In the genomic region with DNA sequence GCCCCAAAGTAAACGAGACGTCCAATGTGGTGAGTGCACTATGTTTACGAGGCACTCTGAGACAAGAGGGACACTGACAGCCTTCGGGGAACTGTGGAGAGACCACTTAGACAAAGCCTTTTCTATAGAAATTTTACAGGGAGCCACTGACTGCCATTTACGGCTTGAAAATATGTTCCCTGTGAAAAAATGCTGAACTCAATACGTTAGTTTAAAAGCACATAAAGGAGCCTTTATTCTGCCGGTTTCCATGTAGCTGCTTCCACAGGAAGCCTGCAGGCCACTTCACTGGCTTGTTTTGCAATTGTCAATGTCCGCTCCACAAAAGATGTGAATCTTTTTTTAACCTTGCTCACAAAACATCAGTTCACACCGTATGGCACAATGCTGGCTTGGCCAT, we compare ENCODE assay signal across 12 mouse cellular contexts.
DNase-seq lines count a peak whose midpoint lies in the region; ATAC-seq lines count a peak whose summit lies in the region.
"Had no signal": no experiment of that assay in that cellular context is flagged by ENCODE, and none has a peak within 500 bp of the region (broad histone marks: within the 10 kb centered on the region; RNA-seq: fewer than 3 reads in every experiment).

No protein-coding gene starts in this region.

- no peak overlapping the region for H3K4me2 ChIP-seq in midbrain, embryonic 13.5 days (replicated peaks)
- no peak overlapping the region for H3K4me2 ChIP-seq in embryonic facial prominence, embryonic 11.5 days (ENCODE audit: low read depth, low read length)
- H3K4me2 ChIP-seq in hindbrain, embryonic 13.5 days: no peak overlapping the region
- H3K4me2 ChIP-seq in stomach, embryonic 15.5 days: no peak overlapping the region
- H3K4me2 ChIP-seq: liver, embryonic 15.5 days; midbrain, embryonic 12.5 days had no signal

- no peak overlapping the region for H3K9ac ChIP-seq in midbrain, embryonic 13.5 days (replicated peaks)
- H3K9ac ChIP-seq in embryonic facial prominence, embryonic 11.5 days (replicated peaks; ENCODE audit: low read length): no peak overlapping the region
- no peak overlapping the region for H3K9ac ChIP-seq in hindbrain, embryonic 13.5 days
- H3K9ac ChIP-seq in stomach, embryonic 15.5 days: no peak overlapping the region
- H3K9ac ChIP-seq: liver, embryonic 15.5 days; midbrain, embryonic 12.5 days had no signal

- H3K27me3 ChIP-seq in midbrain, embryonic 13.5 days: no peaks in the 10 kb centered on the region
- no peaks in the 10 kb centered on the region for H3K27me3 ChIP-seq in midbrain, embryonic 10.5 days (ENCODE audit: low read depth, poor library complexity, severe bottlenecking)
- H3K27me3 ChIP-seq in embryonic facial prominence, embryonic 11.5 days (ENCODE audit: control insufficient read depth, insufficient read depth, low read length): no peaks in the 10 kb centered on the region
- H3K27me3 ChIP-seq in hindbrain, embryonic 13.5 days: no peaks in the 10 kb centered on the region
- no peaks in the 10 kb centered on the region for H3K27me3 ChIP-seq in stomach, embryonic 15.5 days (replicated peaks)
- H3K27me3 ChIP-seq: liver, embryonic 15.5 days; midbrain, embryonic 12.5 days had no signal

- no peaks in the 10 kb centered on the region for H3K9me3 ChIP-seq in midbrain, embryonic 13.5 days
- no peaks in the 10 kb centered on the region for H3K9me3 ChIP-seq in midbrain, embryonic 10.5 days (replicated peaks)
- no peaks in the 10 kb centered on the region for H3K9me3 ChIP-seq in embryonic facial prominence, embryonic 11.5 days (replicated peaks; ENCODE audit: control insufficient read depth, low read length)
- 0 out of 2 replicates have a peak, but pooled peaks cover 3% of the 10 kb centered on the region for H3K9me3 ChIP-seq in hindbrain, embryonic 13.5 days
- no peaks in the 10 kb centered on the region for H3K9me3 ChIP-seq in stomach, embryonic 15.5 days
- H3K9me3 ChIP-seq: liver, embryonic 15.5 days; midbrain, embryonic 12.5 days had no signal

- no peaks in the 10 kb centered on the region for H3K36me3 ChIP-seq in midbrain, embryonic 13.5 days
- no peaks in the 10 kb centered on the region for H3K36me3 ChIP-seq in midbrain, embryonic 10.5 days
- no peaks in the 10 kb centered on the region for H3K36me3 ChIP-seq in embryonic facial prominence, embryonic 11.5 days (replicated peaks; ENCODE audit: control insufficient read depth, insufficient read depth, low read depth, low read length)
- H3K36me3 ChIP-seq in hindbrain, embryonic 13.5 days: peaks cover 5% of the 10 kb centered on the region; the same call in 1 of the 2 replicates
- no peaks in the 10 kb centered on the region for H3K36me3 ChIP-seq in stomach, embryonic 15.5 days
- H3K36me3 ChIP-seq: liver, embryonic 15.5 days; midbrain, embryonic 12.5 days had no signal

- peak overlapping the region; percentile 15; the same call in 1 of the 2 replicates for H3K27ac ChIP-seq in midbrain, embryonic 13.5 days
- H3K27ac ChIP-seq in midbrain, embryonic 10.5 days (replicated peaks): no peak overlapping the region
- no peak overlapping the region for H3K27ac ChIP-seq in embryonic facial prominence, embryonic 11.5 days (replicated peaks; ENCODE audit: low read depth, low read length)
- peak overlapping the region; percentile 40; the same call in 1 of the 2 replicates for H3K27ac ChIP-seq in hindbrain, embryonic 13.5 days
- peak overlapping the region; percentile 7; the same call in 1 of the 2 replicates for H3K27ac ChIP-seq in stomach, embryonic 15.5 days
- H3K27ac ChIP-seq: liver, embryonic 15.5 days; midbrain, embryonic 12.5 days had no signal

- 42% methylated on average over 9 of the region's 9 CpGs for WGBS in midbrain, embryonic 13.5 days
- 63% methylated on average over 9 of the region's 9 CpGs for WGBS in midbrain, embryonic 10.5 days
- WGBS in embryonic facial prominence, embryonic 11.5 days: 13% methylated on average over 9 of the region's 9 CpGs
- WGBS in hindbrain, embryonic 13.5 days: 42% methylated on average over 9 of the region's 9 CpGs
- WGBS in stomach, embryonic 15.5 days: 36% methylated on average over 9 of the region's 9 CpGs

- peaks cover 17% of the 10 kb centered on the region; the same call in 1 of the 2 replicates for H3K4me1 ChIP-seq in midbrain, embryonic 13.5 days (replicated peaks)
- 0 out of 2 replicates have a peak, but pooled peaks cover 2% of the 10 kb centered on the region for H3K4me1 ChIP-seq in midbrain, embryonic 10.5 days
- no peaks in the 10 kb centered on the region for H3K4me1 ChIP-seq in embryonic facial prominence, embryonic 11.5 days (ENCODE audit: control insufficient read depth, insufficient read depth, low read length)
- peaks cover 16% of the 10 kb centered on the region; the same call in 1 of the 2 replicates for H3K4me1 ChIP-seq in hindbrain, embryonic 13.5 days (replicated peaks)
- H3K4me1 ChIP-seq in stomach, embryonic 15.5 days: no peaks in the 10 kb centered on the region
- H3K4me1 ChIP-seq: liver, embryonic 15.5 days had no signal

- no peak for ATAC-seq in midbrain, embryonic 13.5 days
- no peak for ATAC-seq in embryonic facial prominence, embryonic 11.5 days (replicated peaks; ENCODE audit: insufficient number of reproducible peaks, low FRiP score, low TSS enrichment, low read depth)
- ATAC-seq in hindbrain, embryonic 13.5 days (ENCODE audit: low FRiP score): no peak
- ATAC-seq in stomach, embryonic 15.5 days (ENCODE audit: insufficient read depth, low FRiP score, low read depth): no peak
- no peak for ATAC-seq in activated CD4-positive, CD25-positive, alpha-beta regulatory T cell, adult 4 months

- H3K4me3 ChIP-seq in midbrain, embryonic 13.5 days (replicated peaks): no peak overlapping the region
- H3K4me3 ChIP-seq in midbrain, embryonic 10.5 days: no peak overlapping the region
- H3K4me3 ChIP-seq in embryonic facial prominence, embryonic 11.5 days (ENCODE audit: low read depth, low read length): no peak overlapping the region
- H3K4me3 ChIP-seq in hindbrain, embryonic 13.5 days: no peak overlapping the region
- H3K4me3 ChIP-seq in stomach, embryonic 15.5 days (replicated peaks): no peak overlapping the region
- H3K4me3 ChIP-seq: liver, embryonic 15.5 days; midbrain, embryonic 12.5 days had no signal

- no peak for DNase-seq in midbrain, embryonic 10.5 days (ENCODE audit: low spot score)
- peak; percentile 41 for DNase-seq in embryonic facial prominence, embryonic 11.5 days (ENCODE audit: low spot score)
- DNase-seq in kidney, postnatal 10 days: no peak
- DNase-seq: cerebellum, adult 9-11 months; kidney, adult 9 months; thymus, postnatal 25 days had no signal

Comparison
In these comparisons a context has a peak if more than half of its experiments do, and no peak if none do; other contexts are left out.
1. H3K27ac ChIP-seq: peak in midbrain, embryonic 13.5 days (single experiment), hindbrain, embryonic 13.5 days (single experiment) and stomach, embryonic 15.5 days (single experiment); none in midbrain, embryonic 10.5 days (single experiment) and embryonic facial prominence, embryonic 11.5 days (single experiment).